Mouse (Mus musculus) c-Kit-positive CD71-negative TER-119-negative erythroid progenitor cells, embryonic 14.5 days (primary cell): ENCODE results near the gene Arhgef7.
"Not testable (repeated sequence)": the region's sequence is repeated elsewhere in the genome, so short reads cannot be mapped to it uniquely, and the experiment has no call there.

Source experiments
- DNase-seq: peaks from one replicate; pipeline ENCODE4 v3.0.0-alpha.2; 2013; ENCODE audit warnings: low read depth

The Arhgef7 gene

GRCm38 (mm10) chr8:11834200-11834599 lies 106.7 kb downstream of the Arhgef7 start:
- DNase-seq: no peak

GRCm38 (mm10) chr8:11834691-11835090 lies 107.2 kb downstream of the Arhgef7 start:
- DNase-seq: no peak

GRCm38 (mm10) chr8:11840174-11840573 lies 112.7 kb downstream of the Arhgef7 start, which contains the start of gene Tex29:
Tex29 (plus strand) TSS chr8:11840474.
- no peak for DNase-seq

DNA sequence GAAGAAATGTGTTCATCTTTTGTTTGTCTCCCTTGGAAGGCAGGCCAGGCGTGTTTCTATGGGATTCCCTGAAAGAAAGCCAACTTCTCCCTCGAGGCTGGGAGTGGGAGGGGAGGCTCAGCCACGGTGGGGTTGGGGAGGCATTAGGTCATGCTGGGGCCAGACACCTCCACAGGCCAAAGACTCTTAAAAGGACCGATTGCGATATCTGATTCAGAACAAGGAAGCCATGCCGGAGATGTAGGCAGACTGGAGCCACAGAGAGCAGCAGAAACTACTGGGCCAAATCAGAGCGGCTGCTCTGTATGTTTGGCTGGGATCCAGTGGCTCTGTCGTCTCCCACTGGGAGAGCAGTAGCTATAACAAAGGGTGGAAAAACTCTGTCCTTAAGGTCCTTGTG lies 114.0 kb downstream of the Arhgef7 start:
- no peak for DNase-seq

DNA sequence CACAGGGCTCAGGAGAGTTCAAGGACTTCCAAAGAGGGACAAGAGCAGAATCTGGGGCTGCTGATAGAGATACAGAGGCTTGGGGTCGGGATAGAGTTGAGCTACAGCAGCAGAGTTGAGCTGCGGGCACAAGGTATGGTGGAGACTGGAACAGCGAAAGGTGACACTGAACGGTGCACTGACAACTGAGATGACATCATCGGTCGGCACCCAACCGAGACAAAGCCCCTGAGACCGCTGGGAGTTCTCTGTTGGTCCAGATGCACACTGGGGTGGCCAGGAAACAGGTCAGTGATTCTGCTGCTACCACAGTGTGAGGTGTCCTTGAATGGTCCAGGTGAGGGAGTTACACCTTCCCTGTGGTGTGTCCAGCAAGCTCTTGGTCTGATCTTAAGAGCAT lies 115.2 kb downstream of the Arhgef7 start:
- no peak for DNase-seq

DNA sequence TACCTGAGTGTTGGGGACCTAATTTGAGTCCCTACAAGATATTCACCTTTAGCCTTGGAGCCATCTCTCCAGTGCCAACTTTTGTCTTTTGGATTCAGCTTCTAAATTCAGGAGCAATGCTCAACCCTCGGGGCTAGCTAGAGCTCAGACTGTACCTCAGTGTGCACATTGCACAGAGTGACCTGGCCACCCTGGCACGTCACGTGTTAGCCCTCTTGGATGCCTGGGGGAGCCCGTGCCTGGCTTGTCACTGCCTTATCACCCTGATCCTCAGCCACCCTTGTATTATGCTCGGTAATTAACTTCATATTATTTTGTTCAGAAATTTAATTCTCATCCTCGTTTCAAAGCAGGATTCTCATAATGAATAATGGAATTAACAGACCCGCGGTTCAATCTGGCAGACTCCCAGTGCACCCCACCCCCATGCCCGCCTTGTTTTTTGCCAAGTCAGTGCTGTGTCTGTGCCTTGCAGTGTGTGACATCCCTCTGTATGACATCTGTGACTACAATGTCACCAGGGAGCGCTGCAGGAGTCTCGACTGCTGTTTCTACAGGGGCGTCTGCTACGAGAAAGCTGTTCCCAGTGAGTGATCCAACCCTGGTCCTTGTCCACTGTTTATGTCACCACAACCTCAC lies 116.3 kb downstream of the Arhgef7 start:
- no peak for DNase-seq

DNA sequence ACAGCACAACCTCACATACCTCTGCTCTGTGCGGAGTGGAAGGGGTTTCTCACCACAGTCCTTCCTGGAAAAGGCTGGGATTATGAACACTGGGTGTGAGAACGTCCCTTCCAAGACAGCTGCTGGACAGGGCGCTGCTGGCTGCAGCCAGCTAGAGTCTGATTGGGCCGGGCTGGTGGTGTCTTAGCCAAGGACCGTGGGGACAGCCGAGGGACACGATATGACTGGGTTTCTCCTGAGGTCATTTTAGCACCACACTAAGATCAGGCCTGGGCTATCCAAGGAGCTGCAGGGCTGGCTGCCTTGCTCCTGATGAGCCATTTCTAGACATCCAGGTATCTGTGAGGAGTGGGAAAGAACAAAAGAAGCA lies 116.8 kb downstream of the Arhgef7 start:
- DNase-seq: no peak

- no peak for DNase-seq
Observed at GRCm38 (mm10) chr8:11846807-11847206, 119.3 kb downstream of the Arhgef7 start.

DNA sequence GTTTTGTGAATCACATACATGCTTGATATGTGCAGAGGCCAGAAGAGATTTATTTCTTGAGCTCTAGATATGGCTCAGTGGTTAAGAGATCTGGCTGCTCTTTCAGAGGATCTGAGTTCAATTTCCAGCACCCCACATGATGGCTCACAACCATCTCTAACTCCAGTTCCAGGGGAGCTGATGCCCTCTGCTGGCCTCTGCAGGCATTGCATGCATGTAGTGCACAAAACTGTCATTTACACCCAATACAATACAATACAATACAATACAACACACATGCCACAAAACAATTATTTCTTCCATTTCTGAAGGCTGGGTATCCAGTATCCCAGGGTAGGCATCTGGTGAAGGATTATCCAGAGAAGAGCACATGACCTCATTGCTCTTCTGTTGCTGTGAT lies 140.3 kb downstream of the Arhgef7 start:
- DNase-seq: no peak

DNA sequence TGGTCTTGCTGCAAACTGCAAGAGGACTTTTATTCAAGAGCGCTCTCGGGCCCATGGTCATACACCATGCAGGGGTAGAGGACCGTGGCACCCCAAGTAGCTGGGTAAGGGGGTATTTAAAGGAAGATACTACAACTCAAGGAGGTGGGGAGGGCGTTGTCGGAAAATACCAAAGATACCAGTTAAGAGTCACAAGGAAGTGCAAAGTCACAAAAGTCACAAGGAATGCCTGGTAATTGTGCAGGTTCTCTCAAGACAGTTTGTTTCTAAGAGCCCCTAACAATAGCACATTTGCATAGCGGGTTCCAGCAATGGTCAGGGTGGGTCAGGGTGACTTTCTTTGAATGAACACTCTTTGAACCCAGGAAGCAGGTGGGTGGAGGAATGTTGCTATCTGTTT lies 146.7 kb downstream of the Arhgef7 start:
- not testable (repeated sequence) for DNase-seq

DNA sequence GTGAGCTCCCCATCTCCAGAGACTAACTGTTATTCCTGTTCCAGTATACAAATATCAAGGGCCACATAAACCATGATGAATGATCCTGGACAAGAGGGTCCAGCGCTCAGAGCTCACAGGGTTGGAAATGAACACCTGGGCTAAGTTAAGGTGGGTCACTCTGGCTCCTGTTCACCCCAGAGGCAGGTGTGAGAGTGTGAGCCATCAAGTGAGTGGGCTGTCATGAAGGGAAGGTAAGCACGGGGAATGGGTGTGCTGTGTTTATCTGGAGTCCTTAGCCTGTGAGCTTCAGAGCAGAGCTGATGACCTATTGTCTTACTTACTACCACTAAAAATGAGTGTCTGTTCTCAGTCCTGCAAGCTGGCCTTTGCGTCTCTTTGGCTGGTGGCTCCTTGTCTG lies 157.1 kb downstream of the Arhgef7 start:
- no peak for DNase-seq
